Mouse (Mus musculus) CD4-positive, CD25-positive, alpha-beta regulatory T cell, adult 2 months (primary cell): ENCODE measurements around the gene Tenm4.

Source experiments
- DNase-seq: peaks from one replicate; pipeline ENCODE4 v3.0.0-alpha.2; 2012; ENCODE audit warnings: low read depth, low spot score

Tenm4 gene

DNA sequence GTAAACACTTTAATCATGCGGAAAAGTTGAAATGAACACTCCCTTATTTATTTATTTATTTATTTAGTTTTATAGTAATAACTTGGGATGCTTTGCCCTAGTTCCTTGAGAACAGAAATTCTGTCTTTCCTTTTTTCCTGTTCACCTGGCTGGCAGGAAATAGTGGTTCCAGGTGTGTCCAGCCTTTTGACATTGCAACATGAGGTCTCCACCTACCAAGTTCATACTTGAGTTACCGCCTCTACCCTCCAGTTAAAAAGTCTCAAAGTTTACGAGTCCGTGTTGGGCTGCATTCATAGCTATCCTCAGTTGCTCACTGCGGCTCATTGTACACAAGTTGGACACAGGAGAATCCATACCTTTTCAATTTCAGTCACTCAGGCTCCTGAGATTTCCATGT, 781.0 kb downstream of the Tenm4 start:
- peak; percentile 19 for DNase-seq

- DNase-seq, result no peak
These were observed 788.1 kb downstream of the Tenm4 start for GRCm38 (mm10) chr7:96959168-96959567.
